22 mouse cellular contexts compared by ENCODE assay signal in genomic region chr7:63590305-63590704, GRCm38 (mm10).
A peak's percentile ranks its signal among the peaks of the same experiment; 100 is the strongest.
DNase-seq lines count a peak whose midpoint lies in the region; ATAC-seq and TF ChIP-seq lines count a peak whose summit lies in the region.
"Had no signal": no experiment of that assay in that cellular context is flagged by ENCODE, and none has a peak within 500 bp of the region (broad histone marks: within the 10 kb centered on the region; RNA-seq: fewer than 3 reads in every experiment).

No protein-coding gene starts in this region.

- dilution Hi-C loops in CH12.LX (cut with MboI; ENCODE audit: extremely low pct_ligation_motif_present, extremely low pct_unique_long_range_greater_than_20kb, low sequenced_read_pairs) = no loop called here

- no peaks in the 10 kb centered on the region for H3K79me2 ChIP-seq in CH12.LX (replicated peaks; ENCODE audit: control insufficient read depth, extremely low read depth, insufficient read depth, poor library complexity, severe bottlenecking)

- no peak overlapping the region for H3K4me3 ChIP-seq in hindbrain, postnatal 0 days (ENCODE audit: low read length)
- no peak overlapping the region for H3K4me3 ChIP-seq in hindbrain, embryonic 11.5 days (ENCODE audit: low read depth, low read length)
- H3K4me3 ChIP-seq in CH12.LX (replicated peaks in 1 of 3; ENCODE audit: low read depth in 2 of 3, low read length in 2 of 3, poor library complexity in 1 of 3) = no peak overlapping the region
- H3K4me3 ChIP-seq in cortical plate, adult 2 months (ENCODE audit: insufficient read depth, low read length) = no peak overlapping the region
- H3K4me3 ChIP-seq: erythroblast, embryonic 14.5 days; forebrain, embryonic 12.5 days; heart, adult 2 months; heart, embryonic 12.5 days; limb, embryonic 12.5 days; lung, embryonic 15.5 days; megakaryocyte, embryonic 14.5 days; midbrain, embryonic 12.5 days had no signal

- no peak for ATAC-seq in hindbrain, postnatal 0 days
- no peak for ATAC-seq in hindbrain, embryonic 11.5 days (ENCODE audit: low FRiP score)
- ATAC-seq: inflammation-experienced regulatory T-cells, adult 6 months had no signal

- TF ChIP-seq EP300 in CH12.LX (IDR thresholded peaks at IDR 0.05; ENCODE audit: low read length) = no peak

- no peak for DNase-seq in hindbrain, postnatal 0 days (ENCODE audit: low spot score)
- no peak for DNase-seq in hindbrain, embryonic 11.5 days (ENCODE audit: low spot score)
- DNase-seq in 3T3-L1 (ENCODE audit: low read depth, low spot score) (peak; percentile 25), CH12.LX (ENCODE audit: extremely low read depth) (no peak)
- no peak for DNase-seq in thymus, postnatal 0 days (ENCODE audit: low spot score)
- DNase-seq: adrenal gland, postnatal 25 days; cerebellum, adult 9-10 months; gastrocnemius, postnatal 36 days; heart, adult 2 months; heart, postnatal 4 days; kidney, adult 2 months; kidney, postnatal 4 days had no signal

- H3K4me1 ChIP-seq in hindbrain, postnatal 0 days (ENCODE audit: insufficient read depth, low read length) = no peaks in the 10 kb centered on the region
- H3K4me1 ChIP-seq in hindbrain, embryonic 11.5 days (replicated peaks; ENCODE audit: control insufficient read depth, insufficient read depth, low read length) = no peaks in the 10 kb centered on the region
- no peaks in the 10 kb centered on the region for H3K4me1 ChIP-seq in CH12.LX (ENCODE audit: control insufficient read depth in 1 of 2, insufficient read depth in 2 of 2)
- H3K4me1 ChIP-seq in cortical plate, adult 2 months (ENCODE audit: control insufficient read depth, insufficient read depth, low read length) = peaks cover 13% of the 10 kb centered on the region
- H3K4me1 ChIP-seq: forebrain, embryonic 12.5 days; heart, embryonic 12.5 days; limb, embryonic 12.5 days; lung, embryonic 15.5 days; megakaryocyte, embryonic 14.5 days; midbrain, embryonic 12.5 days had no signal

- H3K27me3 ChIP-seq in hindbrain, postnatal 0 days (ENCODE audit: insufficient read depth, low read length) = no peaks in the 10 kb centered on the region
- no peaks in the 10 kb centered on the region for H3K27me3 ChIP-seq in hindbrain, embryonic 11.5 days (ENCODE audit: control insufficient read depth, insufficient read depth, low read length)
- peaks cover 60% of the 10 kb centered on the region for H3K27me3 ChIP-seq in CH12.LX (replicated peaks)
- H3K27me3 ChIP-seq: forebrain, embryonic 12.5 days; heart, embryonic 12.5 days; limb, embryonic 12.5 days; lung, embryonic 15.5 days; megakaryocyte, embryonic 14.5 days; midbrain, embryonic 12.5 days had no signal

- H3K27ac ChIP-seq in hindbrain, postnatal 0 days = no peak overlapping the region
- no peak overlapping the region for H3K27ac ChIP-seq in hindbrain, embryonic 11.5 days (ENCODE audit: low read depth, low read length)
- no peak overlapping the region for H3K27ac ChIP-seq in CH12.LX (ENCODE audit: insufficient read depth, low read depth)
- H3K27ac ChIP-seq in cortical plate, adult 2 months (ENCODE audit: insufficient read depth, low read length) = no peak overlapping the region
- H3K27ac ChIP-seq: forebrain, embryonic 12.5 days; heart, adult 2 months; hindbrain, embryonic 14.5 days; limb, embryonic 12.5 days; lung, embryonic 15.5 days; midbrain, embryonic 12.5 days had no signal

- TF ChIP-seq POLR2A in CH12.LX (IDR thresholded peaks at IDR 0.05; ENCODE audit: low read depth, low read length) = no peak
- TF ChIP-seq POLR2A in cortical plate, adult 2 months (IDR thresholded peaks at IDR 0.05; ENCODE audit: extremely low read depth, insufficient read depth, low read length) = no peak

- TF ChIP-seq RAD21 in CH12.LX (IDR thresholded peaks at IDR 0.05; ENCODE audit: low read depth, low read length) = peak; percentile 14

- no peaks in the 10 kb centered on the region for H3K36me3 ChIP-seq in hindbrain, postnatal 0 days (ENCODE audit: insufficient read depth, low read length)
- H3K36me3 ChIP-seq in hindbrain, embryonic 11.5 days (ENCODE audit: control insufficient read depth, insufficient read depth, low read length) = no peaks in the 10 kb centered on the region
- no peaks in the 10 kb centered on the region for H3K36me3 ChIP-seq in CH12.LX (replicated peaks in 1 of 2; ENCODE audit: control insufficient read depth in 1 of 2, insufficient read depth in 1 of 2, low read length in 1 of 2)
- H3K36me3 ChIP-seq: forebrain, embryonic 12.5 days; heart, embryonic 12.5 days; limb, embryonic 12.5 days; lung, embryonic 15.5 days; midbrain, embryonic 12.5 days had no signal

- H3K9ac ChIP-seq in hindbrain, postnatal 0 days (replicated peaks; ENCODE audit: low read length) = no peak overlapping the region
- H3K9ac ChIP-seq in hindbrain, embryonic 11.5 days (ENCODE audit: low read depth, low read length) = no peak overlapping the region
- H3K9ac ChIP-seq in CH12.LX (ENCODE audit: insufficient read depth, low read depth) = no peak overlapping the region
- H3K9ac ChIP-seq: forebrain, embryonic 12.5 days; heart, embryonic 12.5 days; hindbrain, embryonic 14.5 days; limb, embryonic 12.5 days; lung, embryonic 15.5 days; midbrain, embryonic 12.5 days had no signal

- TF ChIP-seq CTCF in hindbrain, postnatal 0 days (IDR thresholded peaks at IDR 0.05; ENCODE audit: low read depth) = peak; percentile 39; the same call in 1 of the 2 replicates
- peak in 1 of 2 experiments; percentile 26; a peak in 1 of 4 replicates for TF ChIP-seq CTCF in CH12.LX (conservative IDR thresholded peaks at IDR 0.05 in 1 of 2, IDR thresholded peaks at IDR 0.05 in 1 of 2; ENCODE audit: low read depth in 2 of 2, low read length in 2 of 2)
- peak; percentile 34; the same call in 1 of the 2 replicates for TF ChIP-seq CTCF in cortical plate, adult 2 months (IDR thresholded peaks at IDR 0.05; ENCODE audit: extremely low read depth, insufficient read depth, low read length)

- H3K4me2 ChIP-seq in hindbrain, postnatal 0 days (ENCODE audit: low read depth, low read length) = no peak overlapping the region
- no peak overlapping the region for H3K4me2 ChIP-seq in hindbrain, embryonic 11.5 days (replicated peaks; ENCODE audit: low read depth, low read length)
- H3K4me2 ChIP-seq in CH12.LX (ENCODE audit: insufficient read depth, low read depth, poor library complexity, severe bottlenecking) = no peak overlapping the region
- H3K4me2 ChIP-seq: forebrain, embryonic 12.5 days; heart, embryonic 12.5 days; hindbrain, embryonic 14.5 days; limb, embryonic 12.5 days; lung, embryonic 15.5 days; midbrain, embryonic 12.5 days had no signal

- no peaks in the 10 kb centered on the region for H3K9me3 ChIP-seq in hindbrain, postnatal 0 days (ENCODE audit: low read length)
- no peaks in the 10 kb centered on the region for H3K9me3 ChIP-seq in hindbrain, embryonic 11.5 days (ENCODE audit: control insufficient read depth, low read length)
- no peaks in the 10 kb centered on the region for H3K9me3 ChIP-seq in CH12.LX (replicated peaks; ENCODE audit: low read length)
- H3K9me3 ChIP-seq: forebrain, embryonic 12.5 days; heart, embryonic 12.5 days; limb, embryonic 12.5 days; lung, embryonic 15.5 days; megakaryocyte, embryonic 14.5 days; midbrain, embryonic 12.5 days had no signal

- 66% methylated on average over 2 of the region's 2 CpGs for WGBS in hindbrain, postnatal 0 days
- WGBS in hindbrain, embryonic 11.5 days = 70% methylated on average over 2 of the region's 2 CpGs

- in situ Hi-C loops in CH12.LX (cut with MboI; ENCODE audit: low pct_ligation_motif_present, low pct_unique_long_range_greater_than_20kb, low sequenced_read_pairs) = no loop called here

TF ChIP-seq in CH12.LX, 34 proteins besides CTCF, POLR2A, EP300 and RAD21:
- TF ChIP-seq ZKSCAN1 (IDR thresholded peaks at IDR 0.05; ENCODE audit: borderline replicate concordance, low read depth, low read length) (no peak), JUN (IDR thresholded peaks at IDR 0.05; ENCODE audit: insufficient read depth, low read depth, low read length) (no peak), JUND (conservative IDR thresholded peaks at IDR 0.05; ENCODE audit: low read depth, low read length) (no peak), SIN3A (IDR thresholded peaks at IDR 0.05; ENCODE audit: low read length) (no peak), MAZ (IDR thresholded peaks at IDR 0.05; ENCODE audit: low read depth, low read length) (no peak), MEF2A (IDR thresholded peaks at IDR 0.05; ENCODE audit: borderline replicate concordance, low read depth, low read length) (no peak), TBP (conservative IDR thresholded peaks at IDR 0.05; ENCODE audit: low read depth, low read length) (no peak)
